Mouse (Mus musculus) lung, adult 2 months (tissue): ENCODE measurements around the gene Haus2.

Source experiments
- CTCF ChIP-seq: fragments of 200-500 bp; IDR thresholded peaks from 2 replicates; pipeline ENCODE4 v1.5.1; 2011; ENCODE audit warnings: mild to moderate bottlenecking, low read length, control low read depth; ENCODE audit not compliant: insufficient read depth
- POLR2A ChIP-seq: fragments of 200-500 bp; IDR thresholded peaks from 2 replicates; pipeline ENCODE4 v1.6.1; 2011; ENCODE audit warnings: low read depth, mild to moderate bottlenecking, control low read depth, low read length, borderline replicate concordance; ENCODE audit errors: extremely low read depth

DNA sequence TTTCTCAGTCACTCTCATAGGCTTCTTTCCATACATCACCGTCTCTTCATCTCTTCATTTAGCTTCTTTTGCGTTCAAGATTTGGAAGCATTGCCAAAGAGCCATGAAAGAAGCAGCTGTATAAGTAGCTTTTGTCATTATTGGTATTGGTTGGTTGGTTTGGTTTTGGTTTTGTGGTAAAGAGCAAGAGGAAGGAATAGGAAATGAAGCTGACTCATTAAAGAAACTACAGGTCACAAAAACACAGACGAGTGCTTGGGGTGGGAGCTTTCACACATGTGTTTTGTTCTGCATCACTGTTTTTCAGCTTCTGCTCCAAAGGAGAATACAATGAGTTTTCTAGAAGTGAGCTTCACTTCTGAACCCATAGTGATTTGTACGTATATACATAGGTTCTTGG, 9.7 kb upstream of the Haus2 start:
- TF ChIP-seq POLR2A, result no peak
- TF ChIP-seq CTCF, result no peak
